Mouse (Mus musculus): ENCODE results near the gene Nudt11.
"Not testable (repeated sequence)": the region's sequence is repeated elsewhere in the genome, so short reads cannot be mapped to it uniquely, and the experiment has no call there.

The Nudt11 gene

GRCm38 (mm10) chrX:6047066-6047935 lies at the start of gene Nudt11:
TSS of gene Nudt11 (plus strand) at chrX:6047453.
- DNase-seq: peak; percentile 13

DNA sequence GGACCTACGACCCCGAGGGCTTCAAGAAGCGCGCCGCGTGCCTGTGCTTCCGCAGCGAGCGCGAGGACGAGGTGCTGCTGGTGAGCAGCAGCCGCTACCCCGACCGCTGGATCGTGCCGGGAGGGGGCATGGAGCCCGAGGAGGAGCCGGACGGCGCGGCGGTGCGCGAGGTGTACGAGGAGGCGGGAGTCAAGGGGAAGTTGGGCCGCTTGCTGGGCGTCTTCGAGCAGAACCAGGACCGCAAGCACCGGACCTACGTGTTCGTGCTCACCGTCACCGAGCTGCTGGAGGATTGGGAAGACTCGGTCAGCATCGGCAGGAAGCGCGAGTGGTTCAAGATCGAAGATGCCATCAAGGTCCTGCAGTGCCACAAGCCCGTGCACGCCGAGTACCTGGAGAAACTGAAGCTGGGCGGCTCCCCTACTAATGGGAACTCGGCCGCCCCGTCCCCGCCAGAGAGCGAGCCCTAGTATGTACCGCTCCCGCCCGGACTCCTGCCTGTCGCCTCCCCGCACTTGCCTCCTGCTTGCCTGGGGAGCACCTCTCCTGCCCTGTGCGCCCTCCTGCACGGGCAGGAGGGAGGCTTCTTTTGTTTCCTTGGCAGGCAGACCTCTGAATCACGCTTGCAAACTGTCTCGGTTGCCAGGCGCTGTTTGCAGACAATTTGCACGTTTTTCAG lies 822 bp downstream of the Nudt11 start:
- DNase-seq: not testable (repeated sequence)

- DNase-seq: no peak
Measured at GRCm38 (mm10) chrX:6061563-6061962, 14.3 kb downstream of the Nudt11 start.

GRCm38 (mm10) chrX:6082954-6083680 lies 35.9 kb downstream of the Nudt11 start, which contains the start of gene AU022751:
TSS of gene AU022751 (minus strand) at chrX:6083419.
- no peak for DNase-seq

DNA sequence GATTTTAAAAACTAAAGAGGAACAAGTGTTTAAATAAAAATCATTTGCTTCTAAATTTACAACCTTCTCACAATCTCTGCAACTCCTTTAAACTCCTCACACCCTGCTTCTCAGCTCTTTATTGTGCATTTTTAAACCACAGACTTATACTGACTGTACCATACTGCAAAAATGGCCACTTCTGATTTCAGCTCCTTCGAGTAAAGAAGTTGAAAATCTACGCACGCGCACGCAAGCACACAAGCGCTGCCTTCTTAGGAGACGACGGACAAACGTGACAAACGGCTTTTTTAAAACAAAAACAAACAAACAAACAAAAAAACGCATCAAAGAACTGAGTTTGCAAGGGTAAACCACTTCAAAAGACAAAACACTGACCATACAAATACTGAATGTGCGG lies 44.3 kb downstream of the Nudt11 start:
- no peak for DNase-seq

DNA sequence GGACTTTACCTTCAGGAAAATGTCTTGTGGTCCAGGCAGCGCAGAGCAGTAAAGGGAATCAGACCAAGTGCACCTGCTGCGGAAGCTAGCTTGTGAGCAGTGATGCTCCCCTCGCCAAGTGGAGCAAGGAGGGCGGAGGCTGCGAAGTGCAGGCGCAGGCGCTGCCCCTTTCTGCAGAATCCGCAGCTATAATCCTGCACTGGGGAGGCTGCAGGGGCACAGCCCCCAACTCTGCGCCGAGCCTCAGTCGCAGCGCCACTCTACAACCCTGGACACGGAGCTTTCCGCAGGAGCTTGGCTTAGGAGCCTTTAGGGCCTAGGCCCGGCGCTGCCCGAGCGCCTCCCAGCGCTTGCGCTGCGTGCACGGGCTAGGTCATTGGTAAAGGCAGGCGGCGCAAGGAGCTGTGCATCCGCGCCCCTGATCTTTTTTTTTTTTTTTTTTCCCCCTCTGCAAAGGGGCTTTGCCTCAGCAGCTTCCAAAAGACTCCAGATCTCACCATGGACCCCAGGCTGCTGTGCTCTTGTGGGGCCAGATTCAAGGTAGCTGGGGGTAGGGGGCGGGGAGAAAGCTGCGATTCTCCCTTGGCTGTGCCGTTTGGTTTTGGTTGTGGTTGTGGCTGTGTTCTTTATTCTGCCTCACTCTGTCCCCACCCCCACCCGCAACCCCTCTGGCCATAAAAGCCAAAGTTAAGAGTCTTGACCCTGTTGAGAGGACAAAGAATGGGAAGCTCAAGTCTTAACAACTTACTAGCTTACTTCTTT lies 44.9 kb downstream of the Nudt11 start:
- DNase-seq: no peak
